Mouse (Mus musculus) CH12.LX (cell line): ENCODE data around the gene Gtf3c4. TPM values are rescaled to one million over a fixed set of nuclear protein-coding genes. Genes with fewer than 3 reads are reported as not detected.

Experiments used
- DNase-seq: peaks from one replicate; pipeline ENCODE4 v3.0.0-alpha.2; 2013; ENCODE audit errors: extremely low read depth
- H3K27ac ChIP-seq: 2 replicates; pipeline ENCODE4 v1.5.1; 2012; ENCODE audit warnings: low read depth, mild to moderate bottlenecking, control low read depth, moderate library complexity; ENCODE audit not compliant: insufficient read depth
- H3K27me3 ChIP-seq: replicated peaks from 2 replicates; pipeline ENCODE3; 2012; ENCODE audit warnings: inconsistent platforms
- H3K36me3 ChIP-seq, 2 experiments: replicated peaks in 1 of 2; 2 replicates each; pipeline versions ENCODE3 to v1.6.1; 2012; ENCODE audit warnings: inconsistent platforms in 1 of 2, low read length in 1 of 2, mild to moderate bottlenecking in 1 of 2, mixed read lengths in 1 of 2, moderate library complexity in 1 of 2; ENCODE audit not compliant: control insufficient read depth in 1 of 2, insufficient read depth in 1 of 2
- H3K4me1 ChIP-seq, 2 experiments: 2 replicates each; pipeline ENCODE4 v1.6.1; 2012; ENCODE audit warnings: inconsistent platforms in 1 of 2, moderate library complexity in 1 of 2; ENCODE audit not compliant: insufficient read depth in 2 of 2, control insufficient read depth in 1 of 2
- H3K4me2 ChIP-seq: 2 replicates; pipeline ENCODE4 v1.6.1; 2012; ENCODE audit warnings: low read depth, mild to moderate bottlenecking, control low read depth; ENCODE audit not compliant: poor library complexity, insufficient read depth, severe bottlenecking
- H3K4me3 ChIP-seq, 3 experiments: fragments of 150-350 bp in 1 of 3; sonication (generic) in 1 of 3; replicated peaks in 1 of 3; 2 replicates each; pipeline versions ENCODE3 to v1.5.1; 2011 to 2012; ENCODE audit warnings: low read depth in 2 of 3, low read length in 2 of 3, mild to moderate bottlenecking in 2 of 3, moderate library complexity in 2 of 3, control low read depth in 1 of 3, improper control_type of control experiment in 1 of 3, inconsistent platforms in 1 of 3, mixed read lengths in 1 of 3; ENCODE audit not compliant: poor library complexity in 1 of 3
- H3K79me2 ChIP-seq: replicated peaks from 2 replicates; pipeline ENCODE4 v1.6.1; 2012; ENCODE audit warnings: mild to moderate bottlenecking, moderate library complexity; ENCODE audit not compliant: control insufficient read depth, poor library complexity, insufficient read depth, severe bottlenecking; ENCODE audit errors: extremely low read depth
- H3K9ac ChIP-seq: 2 replicates; pipeline ENCODE4 v1.6.1; 2012; ENCODE audit warnings: low read depth, mild to moderate bottlenecking, control low read depth, moderate library complexity; ENCODE audit not compliant: insufficient read depth
- H3K9me3 ChIP-seq: replicated peaks from 2 replicates; pipeline ENCODE3; 2012; ENCODE audit warnings: low read length, inconsistent platforms, mixed read lengths
- BHLHE40 ChIP-seq: IDR thresholded peaks from 2 replicates; pipeline ENCODE4 v1.6.1; 2011; ENCODE audit warnings: mild to moderate bottlenecking, low read depth, low read length, improper control_type of control experiment
- CTCF ChIP-seq, 2 experiments: IDR thresholded peaks in 1 of 2; conservative IDR thresholded peaks in 1 of 2; 2 replicates each; pipeline ENCODE4 v1.5.1; 2011 to 2012; ENCODE audit warnings: low read depth in 2 of 2, low read length in 2 of 2, improper control_type of control experiment in 1 of 2, inconsistent platforms in 1 of 2, mild to moderate bottlenecking in 1 of 2, moderate library complexity in 1 of 2
- E2F4 ChIP-seq: IDR thresholded peaks from 2 replicates; pipeline ENCODE4 v1.6.1; 2011; ENCODE audit warnings: low read depth, low read length, improper control_type of control experiment; ENCODE audit not compliant: insufficient replicate concordance
- ELF1 ChIP-seq: IDR thresholded peaks from 2 replicates; pipeline ENCODE4 v1.6.1; 2014; ENCODE audit warnings: low read depth, mild to moderate bottlenecking, inconsistent platforms, low read length, improper control_type of control experiment
- EP300 ChIP-seq: IDR thresholded peaks from 2 replicates; pipeline ENCODE4 v1.6.1; 2011; ENCODE audit warnings: low read length, improper control_type of control experiment
- ETS1 ChIP-seq: conservative IDR thresholded peaks from 2 replicates; pipeline ENCODE4 v1.6.1; 2012; ENCODE audit warnings: low read depth, mild to moderate bottlenecking, inconsistent platforms, low read length, improper control_type of control experiment, moderate library complexity
- GABPA ChIP-seq: IDR thresholded peaks from 2 replicates; pipeline ENCODE4 v1.6.1; 2012; ENCODE audit warnings: low read depth, low read length, improper control_type of control experiment, inconsistent platforms; ENCODE audit not compliant: insufficient replicate concordance
- HCFC1 ChIP-seq: IDR thresholded peaks from 2 replicates; pipeline ENCODE4 v1.6.1; 2012; ENCODE audit warnings: low read depth, mild to moderate bottlenecking, inconsistent platforms, low read length, improper control_type of control experiment
- IRF4 ChIP-seq: IDR thresholded peaks from 2 replicates; pipeline ENCODE4 v1.6.1; 2014; ENCODE audit warnings: low read depth, mild to moderate bottlenecking, inconsistent platforms, low read length, improper control_type of control experiment
- JUND ChIP-seq: conservative IDR thresholded peaks from 2 replicates; pipeline ENCODE4 v1.6.1; 2011; ENCODE audit warnings: low read depth, low read length, improper control_type of control experiment
- KAT2A ChIP-seq: IDR thresholded peaks from 2 replicates; pipeline ENCODE4 v1.6.1; 2012; ENCODE audit warnings: low read length, improper control_type of control experiment, inconsistent platforms; ENCODE audit not compliant: insufficient replicate concordance
- MAX ChIP-seq: IDR thresholded peaks from 2 replicates; pipeline ENCODE4 v1.6.1; 2011; ENCODE audit warnings: low read length, improper control_type of control experiment
- MEF2A ChIP-seq: IDR thresholded peaks from 2 replicates; pipeline ENCODE4 v1.6.1; 2014; ENCODE audit warnings: low read depth, mild to moderate bottlenecking, inconsistent platforms, low read length, improper control_type of control experiment, borderline replicate concordance
- MXI1 ChIP-seq: IDR thresholded peaks from 2 replicates; pipeline ENCODE4 v1.6.1; 2011; ENCODE audit warnings: mild to moderate bottlenecking, low read depth, low read length, improper control_type of control experiment
- MYC ChIP-seq: IDR thresholded peaks from 2 replicates; pipeline ENCODE4 v1.6.1; 2011; ENCODE audit warnings: low read depth, mild to moderate bottlenecking, improper control_type of control experiment, low read length
- NELFE ChIP-seq: IDR thresholded peaks from 2 replicates; pipeline ENCODE4 v1.6.1; 2011; ENCODE audit warnings: low read depth, low read length, improper control_type of control experiment
- NRF1 ChIP-seq: IDR thresholded peaks from 2 replicates; pipeline ENCODE4 v1.6.1; 2014; ENCODE audit warnings: low read depth, mild to moderate bottlenecking, inconsistent platforms, low read length, improper control_type of control experiment, moderate library complexity
- PAX5 ChIP-seq: IDR thresholded peaks from 2 replicates; pipeline ENCODE4 v1.6.1; 2012; ENCODE audit warnings: low read length, inconsistent platforms, mixed read lengths
- POLR2A ChIP-seq: IDR thresholded peaks from 2 replicates; pipeline ENCODE4 v1.6.1; 2011; ENCODE audit warnings: low read depth, mild to moderate bottlenecking, improper control_type of control experiment, low read length
- POLR2AphosphoS2 ChIP-seq: IDR thresholded peaks from 2 replicates; pipeline ENCODE4 v1.6.1; 2011; ENCODE audit warnings: low read depth, low read length, improper control_type of control experiment
- SIN3A ChIP-seq: IDR thresholded peaks from 2 replicates; pipeline ENCODE4 v1.6.1; 2012; ENCODE audit warnings: low read length, improper control_type of control experiment, inconsistent platforms
- SMC3 ChIP-seq: IDR thresholded peaks from 2 replicates; pipeline ENCODE4 v1.6.1; 2011; ENCODE audit warnings: low read depth, low read length, improper control_type of control experiment
- TBP ChIP-seq: conservative IDR thresholded peaks from 2 replicates; pipeline ENCODE4 v1.6.1; 2011; ENCODE audit warnings: low read depth, low read length, improper control_type of control experiment
- TCF12 ChIP-seq: IDR thresholded peaks from 2 replicates; pipeline ENCODE4 v1.6.1; 2014; ENCODE audit warnings: low read depth, mild to moderate bottlenecking, inconsistent platforms, low read length, improper control_type of control experiment
- USF1 ChIP-seq: IDR thresholded peaks from 2 replicates; pipeline ENCODE4 v1.6.1; 2014; ENCODE audit warnings: low read depth, mild to moderate bottlenecking, inconsistent platforms, low read length, improper control_type of control experiment
- USF2 ChIP-seq: conservative IDR thresholded peaks from 2 replicates; pipeline ENCODE4 v1.6.1; 2011; ENCODE audit warnings: low read depth, low read length, improper control_type of control experiment
- ZC3H11A ChIP-seq: IDR thresholded peaks from 2 replicates; pipeline ENCODE4 v1.6.1; 2012; ENCODE audit warnings: low read depth, mild to moderate bottlenecking, inconsistent platforms, low read length, improper control_type of control experiment
- dilution Hi-C: fragments of 300-500 bp; cut with MboI; formaldehyde crosslinking; loops from 2 replicates; pipeline ENCODE4 v1.14.3; 2020; ENCODE audit warnings: low sequenced_read_pairs; ENCODE audit not compliant: extremely low pct_unique_long_range_greater_than_20kb, extremely low pct_ligation_motif_present
- in situ Hi-C: fragments of 300-500 bp; cut with MboI; formaldehyde crosslinking; loops from 3 replicates; pipeline ENCODE4 v1.14.3; 2019; ENCODE audit warnings: low sequenced_read_pairs, low pct_ligation_motif_present, low pct_unique_long_range_greater_than_20kb, mixed read lengths
- polyA plus RNA-seq: library from polyadenylated mRNA; unstranded; fragments of >175 nt; gene quantifications from 2 replicates; pipeline ENCODE4 v1.2.1, GENCODE M21; 2012; ENCODE audit warnings: low read depth; ENCODE audit not compliant: insufficient read length
- total RNA-seq, 2 experiments: library from RNA; depleted of rRNA; stranded (reverse); fragments of 300-350 nt in 1 of 2; fragments of >200 nt in 1 of 2; gene quantifications; 2 replicates each; pipeline ENCODE4 v1.2.3; 2012 to 2014

Gene Gtf3c4
- 17.4 and 20.0 TPM in 2 replicates for total RNA-seq (2012; rRNA removed)
- total RNA-seq (2014; rRNA removed): 10.8 and 13.2 TPM in 2 replicates
- polyA plus RNA-seq: 15.3 and 16.1 TPM in 2 replicates

DNA sequence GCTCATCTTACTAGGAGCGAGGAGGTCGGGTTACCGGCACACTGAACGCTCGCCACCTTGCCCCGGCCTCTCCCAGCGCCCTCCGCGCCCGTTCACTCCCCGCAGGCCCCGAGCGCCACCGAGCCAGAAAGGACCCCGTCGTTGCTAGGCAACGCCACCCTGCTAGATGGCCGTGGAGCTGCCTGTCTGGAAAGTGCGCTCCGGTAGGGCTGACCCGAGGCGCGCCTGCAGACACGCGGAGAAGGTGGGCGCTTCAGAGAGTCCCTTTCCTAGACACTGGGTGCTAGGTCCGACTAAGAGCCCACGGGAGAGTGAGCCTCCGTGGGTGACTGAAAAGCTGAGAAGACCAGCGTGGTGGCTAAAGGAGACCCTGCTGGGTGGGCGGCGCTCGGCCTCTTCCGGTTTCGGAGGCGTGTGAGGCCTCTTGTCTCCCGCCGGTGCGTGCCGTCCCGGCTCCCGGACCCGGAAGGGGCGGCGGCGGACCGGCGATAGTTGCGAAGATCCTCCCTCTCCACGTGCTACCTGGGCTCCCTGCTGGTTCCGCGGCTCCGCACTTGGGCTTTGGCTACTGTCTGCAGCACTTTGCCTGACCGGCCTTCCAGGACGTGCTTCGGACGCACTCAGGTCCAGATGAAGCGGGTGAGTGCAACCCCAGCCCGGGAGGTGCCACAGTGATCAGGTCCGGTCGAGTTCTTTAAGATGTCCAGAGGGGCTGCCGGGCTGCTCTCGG lies at the start of gene Gtf3c4, which contains the start of gene Ddx31:
TSS of gene Gtf3c4 (minus strand) at position 139 of the 730 bp plus-strand sequence.
TSS of gene Ddx31 (plus strand) at position 185 of the 730 bp plus-strand sequence.
- H3K36me3 ChIP-seq: peaks cover 9 to 43% of the 10 kb centered on the region in 2 experiments
- peak within 1 kb of the TSS; percentile 66 for H3K27ac ChIP-seq
- peaks cover 65% of the 10 kb centered on the region for H3K79me2 ChIP-seq
- H3K4me3 ChIP-seq: peak within 1 kb of the TSS; percentile 74 to 99 (median 79)
- H3K27me3 ChIP-seq: no peaks in the 10 kb centered on the region
- H3K4me1 ChIP-seq: peaks cover 4 to 65% of the 10 kb centered on the region in 2 experiments; a peak in 3 of 4 replicates
- H3K4me2 ChIP-seq: peak within 1 kb of the TSS; percentile 89
- H3K9ac ChIP-seq: peak within 1 kb of the TSS; percentile 72
- dilution Hi-C loops: no loop called here
- in situ Hi-C loops: no loop called here
- TF ChIP-seq KAT2A (peak; percentile 77; the same call in 1 of the 2 replicates), JUND (no peak), TCF12 (peak; percentile 43), E2F4 (no peak), PAX5 (no peak), IRF4 (peak; percentile 82), SMC3 (no peak), EP300 (no peak), MEF2A (peak; percentile 20; the same call in 1 of the 2 replicates), MYC (peak; percentile 95), POLR2A (peak; percentile 82), ELF1 (peak; percentile 97), TBP (peak; percentile 58; the same call in 1 of the 2 replicates), MAX (peak; percentile 99), HCFC1 (peak; percentile 88), USF1 (no peak), NRF1 (no peak; the same call in 1 of the 2 replicates), NELFE (peak; percentile 78), SIN3A (peak; percentile 90), GABPA (no peak; the same call in 1 of the 2 replicates), BHLHE40 (peak; percentile 93), USF2 (no peak), POLR2AphosphoS2 (no peak), ZC3H11A (no peak), ETS1 (no peak), MXI1 (peak; percentile 100), CTCF (conservative IDR thresholded peaks at IDR 0.05 in 1 of 2, IDR thresholded peaks at IDR 0.05 in 1 of 2; ENCODE audit: low read depth in 2 of 2, low read length in 2 of 2) (peak in 1 of 2 experiments; percentile 20; a peak in 1 of 4 replicates)
- TF ChIP-seq, all 38 proteins: peak for 15
- H3K9me3 ChIP-seq: no peaks in the 10 kb centered on the region
- peak; percentile 91 for DNase-seq
